Mouse (Mus musculus): ENCODE measurements around the gene Klrb1c.
"Not testable (repeated sequence)": the region's sequence is repeated elsewhere in the genome, so short reads cannot be mapped to it uniquely, and the experiment has no call there.

Klrb1c gene

GRCm38 (mm10) chr6:128755402-128755763 is 33.6 kb downstream of the Klrb1c start:
- not testable (repeated sequence) for DNase-seq (ENCODE audit: low spot score in 2 of 2)

- not testable (repeated sequence) for DNase-seq (ENCODE audit: low spot score in 2 of 2)
Measured at GRCm38 (mm10) chr6:128754748-128755401, 34.1 kb downstream of the Klrb1c start.

GRCm38 (mm10) chr6:128754265-128754664 is 34.8 kb downstream of the Klrb1c start:
- not testable (repeated sequence) for DNase-seq (ENCODE audit: low spot score in 2 of 2)

- peak; percentile 41 to 57 for DNase-seq (ENCODE audit: low spot score in 2 of 2)
Measured at GRCm38 (mm10) chr6:128753610-128754224, 35.3 kb downstream of the Klrb1c start.

- not testable (repeated sequence) for DNase-seq (ENCODE audit: low spot score in 2 of 2)
Measured at GRCm38 (mm10) chr6:128747006-128747405, 42.0 kb downstream of the Klrb1c start.

- no peak for DNase-seq (ENCODE audit: low spot score in 2 of 2)
Measured at GRCm38 (mm10) chr6:128737445-128737844, 51.6 kb downstream of the Klrb1c start.

GRCm38 (mm10) chr6:128736100-128736499 is 52.9 kb downstream of the Klrb1c start:
- DNase-seq (ENCODE audit: low spot score in 2 of 2): no peak

- DNase-seq (ENCODE audit: low spot score in 2 of 2): no peak
Measured at GRCm38 (mm10) chr6:128734896-128735295, 54.1 kb downstream of the Klrb1c start.

GRCm38 (mm10) chr6:128733908-128734679 is 54.9 kb downstream of the Klrb1c start:
- no peak for DNase-seq (ENCODE audit: low spot score in 2 of 2)

- no peak for DNase-seq (ENCODE audit: low spot score in 2 of 2)
Measured at GRCm38 (mm10) chr6:128732032-128732431, 57.0 kb downstream of the Klrb1c start.
